Mouse (Mus musculus): ENCODE results near the gene Disp3.
A peak's percentile ranks its signal among the peaks of the same experiment; 100 is the strongest.

Gene Disp3

GRCm38 (mm10) chr4:148287476-148288054 lies at the start of gene Disp3:
Gene Disp3 (minus strand): TSS chr4:148287965.
- DNase-seq = peak; percentile 20

- no peak for DNase-seq
These were observed 42.5 kb upstream of the Disp3 start for GRCm38 (mm10) chr4:148330269-148330668.

GRCm38 (mm10) chr4:148329431-148329830 lies 41.7 kb upstream of the Disp3 start:
- DNase-seq = no peak

GRCm38 (mm10) chr4:148328237-148328636 lies 40.5 kb upstream of the Disp3 start:
- no peak for DNase-seq

GRCm38 (mm10) chr4:148327266-148327997 lies 39.7 kb upstream of the Disp3 start:
- no peak for DNase-seq

- DNase-seq = no peak
These were observed 39.0 kb upstream of the Disp3 start for GRCm38 (mm10) chr4:148326791-148327190.

GRCm38 (mm10) chr4:148325951-148326350 lies 38.2 kb upstream of the Disp3 start:
- DNase-seq = no peak

- no peak for DNase-seq
These were observed 37.3 kb upstream of the Disp3 start for GRCm38 (mm10) chr4:148325057-148325456.

- DNase-seq = no peak
These were observed 34.4 kb upstream of the Disp3 start for GRCm38 (mm10) chr4:148322152-148322551.

GRCm38 (mm10) chr4:148319366-148319765 lies 31.6 kb upstream of the Disp3 start:
- DNase-seq = no peak

- DNase-seq = no peak
These were observed 27.8 kb upstream of the Disp3 start for GRCm38 (mm10) chr4:148315377-148316175.

- no peak for DNase-seq
These were observed 26.6 kb upstream of the Disp3 start for GRCm38 (mm10) chr4:148314396-148314795.

- DNase-seq = no peak
These were observed 25.8 kb upstream of the Disp3 start for GRCm38 (mm10) chr4:148313601-148314000.

- no peak for DNase-seq
These were observed 24.7 kb upstream of the Disp3 start for GRCm38 (mm10) chr4:148312296-148313116.

GRCm38 (mm10) chr4:148310845-148311244 lies 23.1 kb upstream of the Disp3 start:
- DNase-seq = no peak

GRCm38 (mm10) chr4:148310126-148310525 lies 22.4 kb upstream of the Disp3 start:
- no peak for DNase-seq

- no peak for DNase-seq
These were observed 18.8 kb upstream of the Disp3 start for GRCm38 (mm10) chr4:148306406-148307083.

GRCm38 (mm10) chr4:148298720-148299119 lies 11.0 kb upstream of the Disp3 start:
- DNase-seq = no peak

- no peak for DNase-seq
These were observed 9.9 kb upstream of the Disp3 start for GRCm38 (mm10) chr4:148297640-148298039.

- DNase-seq = peak; percentile 65
These were observed 5.6 kb upstream of the Disp3 start for GRCm38 (mm10) chr4:148293319-148293718.

- no peak for DNase-seq
These were observed 4.1 kb upstream of the Disp3 start for GRCm38 (mm10) chr4:148291849-148292248.

GRCm38 (mm10) chr4:148291080-148291479 lies 3.3 kb upstream of the Disp3 start:
- DNase-seq = no peak

All from thymus, postnatal 4 days (tissue).